1 mouse cellular context compared by ENCODE assay signal in genomic region chr2:180236930-180237329, GRCm38 (mm10).
TF ChIP-seq lines count a peak whose summit lies in the region.

No protein-coding gene starts in this region.

TF ChIP-seq in MEL, 35 proteins besides CTCF, POLR2A, EP300 and RAD21:
- no peak for TF ChIP-seq TBP (IDR thresholded peaks at IDR 0.05; ENCODE audit: low read depth, low read length)
- TF ChIP-seq NRF1 (IDR thresholded peaks at IDR 0.05; ENCODE audit: insufficient read depth, low read depth, low read length, poor library complexity, severe bottlenecking): no peak
- no peak for TF ChIP-seq MYB (IDR thresholded peaks at IDR 0.05; ENCODE audit: low read depth, low read length)
- TF ChIP-seq MEF2A (IDR thresholded peaks at IDR 0.05; ENCODE audit: extremely low read depth, insufficient replicate concordance, low read depth, low read length, poor library complexity, severe bottlenecking): no peak
- peak; percentile 44; the same call in 1 of the 2 replicates for TF ChIP-seq GATA1 (IDR thresholded peaks at IDR 0.05; ENCODE audit: low read depth, low read length)
- no peak for TF ChIP-seq ZMIZ1 (IDR thresholded peaks at IDR 0.05; ENCODE audit: low read depth, low read length)
- TF ChIP-seq MXI1 (IDR thresholded peaks at IDR 0.05; ENCODE audit: low read depth, low read length): 0 out of 2 replicates have a peak, but pooled peaks have one; percentile 10
- TF ChIP-seq ZC3H11A (IDR thresholded peaks at IDR 0.05; ENCODE audit: low read depth, low read length): no peak
- TF ChIP-seq POLR2AphosphoS2 (IDR thresholded peaks at IDR 0.05; ENCODE audit: low read length): no peak
- TF ChIP-seq MAFK (IDR thresholded peaks at IDR 0.05; ENCODE audit: borderline replicate concordance, low read depth, low read length): no peak
- no peak for TF ChIP-seq HCFC1 (IDR thresholded peaks at IDR 0.05; ENCODE audit: low read depth, low read length)
- TF ChIP-seq RCOR1 (IDR thresholded peaks at IDR 0.05; ENCODE audit: low read depth, low read length): no peak
- TF ChIP-seq ELF1 (IDR thresholded peaks at IDR 0.05; ENCODE audit: low read depth, low read length): no peak
- no peak for TF ChIP-seq BHLHE40 (IDR thresholded peaks at IDR 0.05; ENCODE audit: borderline replicate concordance, low read depth, low read length)
- TF ChIP-seq E2F4 (IDR thresholded peaks at IDR 0.05; ENCODE audit: borderline replicate concordance, low read depth, low read length): no peak
- TF ChIP-seq USF2 (IDR thresholded peaks at IDR 0.05; ENCODE audit: borderline replicate concordance in 1 of 2, insufficient read depth in 1 of 2, low read depth in 1 of 2, low read length in 2 of 2): no peak
- TF ChIP-seq POLR2AphosphoS5 (IDR thresholded peaks at IDR 0.05; ENCODE audit: borderline replicate concordance, low read depth, low read length): no peak
- TF ChIP-seq TCF12 (IDR thresholded peaks at IDR 0.05; ENCODE audit: low read depth, low read length): 0 out of 2 replicates have a peak, but pooled peaks have one; percentile 13
- no peak for TF ChIP-seq MYC (IDR thresholded peaks at IDR 0.05; ENCODE audit: low read depth, low read length)
- TF ChIP-seq ZNF384 (IDR thresholded peaks at IDR 0.05; ENCODE audit: low read depth, low read length): no peak
- no peak for TF ChIP-seq CHD2 (IDR thresholded peaks at IDR 0.05; ENCODE audit: low read length)
- TF ChIP-seq TAL1 (IDR thresholded peaks at IDR 0.05; ENCODE audit: low read length): peak; percentile 78
- no peak for TF ChIP-seq SMC3 (IDR thresholded peaks at IDR 0.05; ENCODE audit: low read depth, low read length)
- peak; percentile 44; the same call in 1 of the 2 replicates for TF ChIP-seq USF1 (IDR thresholded peaks at IDR 0.05; ENCODE audit: low read depth, low read length)
- no peak for TF ChIP-seq GABPA (IDR thresholded peaks at IDR 0.05; ENCODE audit: low read depth, low read length)
- no peak for TF ChIP-seq JUND (IDR thresholded peaks at IDR 0.05; ENCODE audit: low read depth, low read length)
- no peak for TF ChIP-seq CHD1 (IDR thresholded peaks at IDR 0.05; ENCODE audit: low read depth, low read length)
- TF ChIP-seq KAT2A (conservative IDR thresholded peaks at IDR 0.05; ENCODE audit: low read depth, low read length): no peak
- TF ChIP-seq SIN3A (IDR thresholded peaks at IDR 0.05; ENCODE audit: low read length): peak; percentile 42; the same call in 1 of the 2 replicates
- TF ChIP-seq UBTF (IDR thresholded peaks at IDR 0.05; ENCODE audit: borderline replicate concordance, insufficient read depth, low read depth, low read length): no peak
- TF ChIP-seq NELFE (IDR thresholded peaks at IDR 0.05; ENCODE audit: low read depth, low read length): no peak
- no peak for TF ChIP-seq ZKSCAN1 (IDR thresholded peaks at IDR 0.05; ENCODE audit: low read depth, low read length)
- 0 out of 2 replicates have a peak, but pooled peaks have one; percentile 17 for TF ChIP-seq MAX (IDR thresholded peaks at IDR 0.05; ENCODE audit: low read length)
- TF ChIP-seq ETS1 (IDR thresholded peaks at IDR 0.05; ENCODE audit: low read depth, low read length): 0 out of 2 replicates have a peak, but pooled peaks have one; percentile 9
- TF ChIP-seq MAZ (IDR thresholded peaks at IDR 0.05; ENCODE audit: low read depth, low read length): no peak
